Mouse (Mus musculus) cerebellum, postnatal 10 days (tissue): ENCODE measurements around the gene Ak7.

Source experiments
- DNase-seq, 2 experiments: peaks; one replicate each; pipeline ENCODE4 v3.0.0; 2021; ENCODE audit warnings: mixed read lengths in 2 of 2

Gene Ak7

DNA sequence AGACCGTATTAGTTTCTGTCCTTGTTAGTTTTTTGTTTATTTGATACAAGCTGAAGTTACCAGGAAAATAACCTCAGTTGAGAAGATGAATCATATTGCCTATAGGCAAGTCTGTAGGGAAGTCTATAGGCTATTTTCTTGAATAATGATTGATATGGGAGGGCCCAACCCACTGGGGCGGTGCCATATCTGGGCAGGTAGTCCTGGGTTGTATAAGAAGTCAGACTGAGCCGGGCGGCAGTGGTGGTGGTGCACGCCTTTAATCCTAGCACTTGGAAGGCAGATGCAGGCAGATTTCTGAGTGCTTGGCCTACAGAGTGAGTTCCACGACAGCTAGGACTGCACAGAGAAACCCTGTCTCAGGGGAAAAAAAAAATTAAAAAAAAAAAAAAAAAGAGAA lies 84.1 kb downstream of the Ak7 start:
- no peak for DNase-seq

DNA sequence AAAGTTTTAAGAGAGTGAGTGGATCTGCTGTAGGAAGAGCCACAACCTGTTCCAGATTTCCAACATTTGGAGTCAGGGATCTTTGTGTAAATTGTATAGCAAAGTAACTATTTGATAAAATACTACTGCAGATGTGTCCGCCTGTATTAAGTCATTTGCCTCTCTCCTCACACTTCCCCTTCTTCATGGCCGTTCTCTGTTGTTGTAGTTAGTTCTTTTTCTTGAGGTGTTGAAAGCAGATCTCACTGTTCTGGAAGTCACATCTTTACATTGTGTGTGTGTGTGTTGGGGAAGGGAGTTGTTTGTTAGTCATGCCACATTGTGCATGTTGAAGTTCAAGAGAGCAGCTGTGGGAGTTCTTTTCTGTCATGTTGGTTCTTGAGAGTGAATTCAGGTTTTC lies 89.1 kb downstream of the Ak7 start:
- no peak for DNase-seq

DNA sequence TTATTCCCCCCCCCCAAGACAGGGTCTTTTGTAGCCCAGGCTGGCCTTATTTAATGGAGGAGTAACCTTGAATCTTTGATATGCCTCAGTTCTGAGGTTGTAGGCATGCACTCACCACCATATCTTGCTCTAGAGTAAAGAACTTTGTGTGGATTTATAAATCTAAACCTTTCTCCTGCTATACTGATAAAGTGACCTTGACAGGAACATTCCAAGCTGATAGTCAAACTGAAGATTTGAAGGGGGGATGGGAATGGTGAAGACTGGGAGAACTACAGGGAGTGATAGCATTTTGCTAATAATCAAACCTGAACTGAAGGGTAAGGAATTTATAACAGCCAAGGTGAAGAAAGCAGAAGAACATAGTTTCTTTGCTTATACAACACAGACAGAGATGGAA lies 92.2 kb downstream of the Ak7 start:
- DNase-seq: no peak

- DNase-seq: no peak
Observed at GRCm38 (mm10) chr12:105805790-105806189, 100.0 kb downstream of the Ak7 start.

DNA sequence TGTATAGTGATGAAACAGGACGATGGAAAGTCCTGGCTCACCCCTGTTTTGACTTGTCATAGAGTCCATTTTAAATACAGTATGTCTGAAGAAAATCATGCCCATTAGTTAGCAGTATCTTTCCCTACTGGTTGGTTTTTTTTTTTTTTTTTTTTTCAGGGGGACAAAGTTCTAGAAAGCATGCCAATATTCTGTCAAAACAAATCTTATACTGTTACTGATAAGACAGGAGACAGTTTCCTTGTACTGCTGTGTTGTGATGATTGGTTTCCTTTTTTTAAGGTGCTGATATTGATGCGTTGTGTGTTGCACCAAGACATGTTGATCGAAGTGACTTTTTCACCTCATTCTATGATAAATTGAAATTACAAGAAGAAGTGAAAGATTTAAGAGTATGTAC lies 100.4 kb downstream of the Ak7 start:
- DNase-seq: no peak

DNA sequence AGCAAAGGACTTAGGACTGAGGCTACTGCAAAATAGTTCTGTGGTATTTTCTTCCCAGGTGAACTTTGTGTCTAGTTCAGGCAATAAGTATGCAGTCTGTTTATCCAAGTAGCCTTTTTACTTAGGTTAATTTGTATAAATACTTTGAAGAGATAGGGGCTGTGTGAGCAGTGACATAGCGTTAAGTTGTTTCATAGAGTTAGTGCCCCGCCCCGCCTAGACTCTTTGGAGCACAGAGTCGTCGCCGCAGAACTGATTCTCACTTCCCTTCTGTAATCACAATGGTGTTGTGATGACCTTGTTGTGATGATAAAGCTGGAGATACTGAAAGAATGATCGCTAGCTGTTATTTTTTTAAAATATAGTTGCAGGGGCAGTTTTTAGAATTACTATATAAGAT lies 101.6 kb downstream of the Ak7 start:
- no peak for DNase-seq

- peak; percentile 13 to 23 for DNase-seq
Observed at GRCm38 (mm10) chr12:105808945-105809344, 103.2 kb downstream of the Ak7 start.

DNA sequence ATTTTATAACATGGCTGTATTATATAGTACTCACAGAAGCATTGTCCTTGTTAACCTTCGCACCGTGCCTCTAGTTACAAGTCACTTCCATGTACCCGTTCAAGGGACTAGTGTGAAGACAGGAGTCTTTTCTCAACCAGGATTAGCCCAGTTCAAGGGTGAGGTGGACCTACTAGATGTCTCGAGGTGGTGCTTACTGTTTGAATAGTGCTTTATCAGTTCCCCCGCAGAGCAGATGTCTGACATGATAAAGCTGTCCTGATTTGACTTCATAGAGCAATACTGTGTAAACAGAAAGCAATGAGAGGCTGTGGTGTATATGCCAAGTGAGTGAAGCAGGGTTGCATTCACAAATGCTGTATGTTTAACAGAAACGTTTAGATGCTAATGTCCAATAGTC lies 104.8 kb downstream of the Ak7 start:
- DNase-seq: no peak

GRCm38 (mm10) chr12:105813957-105814356 lies 108.2 kb downstream of the Ak7 start:
- no peak for DNase-seq

DNA sequence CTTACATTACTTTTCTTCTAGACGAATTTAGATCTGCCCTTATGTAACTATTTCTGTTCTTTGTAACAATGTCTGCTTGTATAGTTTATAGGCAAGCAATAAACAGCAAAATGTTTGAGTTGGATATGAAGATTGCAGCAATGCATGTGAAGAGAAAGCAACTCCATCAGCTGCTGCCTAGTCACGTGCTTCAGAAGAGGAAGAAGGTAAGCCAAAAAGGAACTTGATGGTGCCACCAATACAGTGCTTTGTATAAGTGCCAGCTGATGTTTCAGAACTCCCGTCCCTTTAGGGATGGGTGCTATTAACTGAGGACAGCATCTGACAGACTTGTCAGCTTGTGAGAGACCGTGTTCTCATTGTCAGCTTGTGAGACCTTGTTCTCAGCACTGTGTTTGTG lies 117.7 kb downstream of the Ak7 start:
- no peak for DNase-seq

GRCm38 (mm10) chr12:105824743-105825142 lies 119.0 kb downstream of the Ak7 start:
- DNase-seq: no peak

GRCm38 (mm10) chr12:105825266-105825665 lies 119.5 kb downstream of the Ak7 start:
- DNase-seq: no peak
